Mouse (Mus musculus) left cerebral cortex, adult 2 months (tissue): Measurements from ENCODE around the gene Txndc9. TPM values are rescaled to one million over a fixed set of nuclear protein-coding genes. Genes with fewer than 3 reads are reported as not detected.
"Not testable (repeated sequence)": the region's sequence is repeated elsewhere in the genome, so short reads cannot be mapped to it uniquely, and the experiment has no call there.

Experiments used
- DNase-seq, 2 experiments: peaks; one replicate each; pipeline ENCODE4 v3.0.0; 2021 to 2022; ENCODE audit warnings: low spot score in 2 of 2, mixed read lengths in 1 of 2; ENCODE audit errors: extremely low spot score in 1 of 2
- H3K27ac ChIP-seq: fragments of 200-600 bp; 2 replicates; pipeline ENCODE4 v1.8.1; 2022
- H3K4me3 ChIP-seq: fragments of 200-600 bp; 2 replicates; pipeline ENCODE4 v1.8.1; 2022
- CTCF ChIP-seq: fragments of 200-600 bp; IDR thresholded peaks from 2 replicates; pipeline ENCODE4 v1.8.1; 2022; ENCODE audit warnings: antibody characterized with exemption, mild to moderate bottlenecking, moderate library complexity
- intact Hi-C: fragments of 180-260 bp; cut with DNase I; formaldehyde crosslinking; loops from one replicate; pipeline ENCODE4 v1.15.1; 2025
- total RNA-seq, 2 experiments: library from RNA; stranded (reverse); gene quantifications; 2 replicates each; pipeline ENCODE4 v1.2.3; 2021

The Txndc9 gene
- total RNA-seq, 2 experiments from 2014 or later: 52.7 to 65.9 TPM

DNA sequence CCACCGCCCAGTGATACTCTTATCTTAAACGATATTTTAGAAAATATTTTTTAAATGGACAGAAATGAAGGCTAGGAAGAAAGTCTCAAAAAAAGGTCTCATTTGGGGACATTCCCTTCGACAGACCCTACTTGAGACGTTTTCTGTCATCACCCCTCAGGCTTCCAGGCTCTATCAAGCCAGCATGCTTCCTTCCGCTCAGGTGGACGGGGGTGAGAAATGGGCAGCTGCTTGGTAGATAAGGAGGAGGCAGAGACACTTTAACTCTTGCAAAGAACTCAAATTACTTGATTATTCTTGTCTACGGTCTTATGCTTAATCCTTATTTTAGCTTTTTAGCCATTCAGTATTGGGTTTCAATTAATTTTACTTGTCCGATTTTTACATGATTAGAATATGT is 3.2 kb upstream of the Txndc9 start:
- Histone ChIP-seq H3K4me3 (no peak overlapping the region), H3K27ac (no peak overlapping the region)
- intact Hi-C loops: no loop called here
- no peak for DNase-seq
- no peak for TF ChIP-seq CTCF

DNA sequence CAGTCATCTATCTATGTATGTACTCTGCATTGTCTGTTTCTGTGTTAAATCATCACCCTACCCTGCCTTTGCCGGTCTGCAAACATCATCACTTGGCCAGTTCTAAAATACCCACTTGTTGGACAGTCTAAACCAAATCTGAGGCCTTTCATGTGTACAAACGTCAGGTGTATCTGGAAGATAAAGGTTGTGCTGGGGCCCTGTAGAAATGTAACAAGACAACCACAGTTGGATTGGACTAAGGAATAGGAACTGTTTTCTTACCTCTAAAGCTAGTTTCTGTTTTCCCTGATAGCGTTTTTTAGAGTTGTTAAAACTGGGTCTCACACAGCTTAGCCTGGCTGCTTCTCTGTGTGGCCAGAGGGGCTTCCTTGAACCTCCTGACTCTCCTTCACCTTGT is 1.9 kb upstream of the Txndc9 start:
- DNase-seq: no peak

DNA sequence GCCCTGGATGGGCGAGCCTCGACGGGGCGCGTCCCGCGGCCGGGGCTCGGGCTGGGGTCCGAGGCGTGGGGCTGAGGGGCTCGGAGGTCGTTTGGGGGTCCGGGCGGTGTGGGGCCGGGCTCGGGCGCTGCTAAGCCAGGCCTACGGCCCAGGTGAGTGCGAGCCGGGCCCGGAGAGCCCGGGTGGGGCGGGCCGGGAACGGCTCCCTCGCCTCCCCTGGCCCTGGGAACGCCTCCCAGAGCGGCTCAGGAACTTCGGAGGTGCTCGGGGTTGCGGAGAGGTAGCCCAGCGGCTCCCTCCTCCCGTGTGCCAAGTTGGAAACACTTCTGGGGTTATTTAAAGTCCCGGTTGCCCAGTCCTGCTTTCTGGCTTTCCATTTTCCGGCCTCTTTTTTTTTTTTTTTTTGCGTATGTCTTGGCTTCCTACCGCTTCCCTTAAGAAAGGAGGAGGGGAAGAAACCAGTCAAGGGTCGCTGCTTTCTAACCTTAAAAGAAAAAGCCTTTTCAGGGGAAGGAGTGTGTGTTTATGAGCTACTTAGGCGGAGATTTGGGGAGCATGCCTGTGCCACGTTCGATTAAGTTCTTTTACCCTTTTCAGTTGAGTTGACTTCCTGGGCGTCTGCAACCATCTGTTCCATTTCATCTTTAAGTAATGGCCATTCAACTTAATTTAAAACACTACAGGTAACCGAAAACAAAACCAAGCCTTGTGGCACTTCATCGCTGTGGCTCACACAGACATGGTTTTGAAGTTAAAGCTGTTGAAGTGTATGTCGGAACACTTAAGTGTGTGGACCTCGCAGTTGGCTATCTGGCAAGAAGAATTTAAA is 892 bp upstream of the Txndc9 start:
- no peak for DNase-seq
- no peak for TF ChIP-seq CTCF
- Histone ChIP-seq H3K4me3 (peak overlapping the region; percentile 67), H3K27ac (peak overlapping the region; percentile 99)
- intact Hi-C loops: loop anchor here (1.0 to 10.0 kb wide), 2 partner anchors 131 to 564 kb away; partner anchors contain the start of genes Coa5, Rev1 and Unc50

More for the DNA sequence above, 1.9 kb upstream of the Txndc9 start:
- TF ChIP-seq CTCF: no peak
- H3K27ac ChIP-seq: no peak overlapping the region
- no peak overlapping the region for H3K4me3 ChIP-seq
- intact Hi-C loops: loop anchor here (10.0 kb wide), 1 partner anchor 565 kb away; the partner anchor contains the start of genes Coa5 and Unc50

DNA sequence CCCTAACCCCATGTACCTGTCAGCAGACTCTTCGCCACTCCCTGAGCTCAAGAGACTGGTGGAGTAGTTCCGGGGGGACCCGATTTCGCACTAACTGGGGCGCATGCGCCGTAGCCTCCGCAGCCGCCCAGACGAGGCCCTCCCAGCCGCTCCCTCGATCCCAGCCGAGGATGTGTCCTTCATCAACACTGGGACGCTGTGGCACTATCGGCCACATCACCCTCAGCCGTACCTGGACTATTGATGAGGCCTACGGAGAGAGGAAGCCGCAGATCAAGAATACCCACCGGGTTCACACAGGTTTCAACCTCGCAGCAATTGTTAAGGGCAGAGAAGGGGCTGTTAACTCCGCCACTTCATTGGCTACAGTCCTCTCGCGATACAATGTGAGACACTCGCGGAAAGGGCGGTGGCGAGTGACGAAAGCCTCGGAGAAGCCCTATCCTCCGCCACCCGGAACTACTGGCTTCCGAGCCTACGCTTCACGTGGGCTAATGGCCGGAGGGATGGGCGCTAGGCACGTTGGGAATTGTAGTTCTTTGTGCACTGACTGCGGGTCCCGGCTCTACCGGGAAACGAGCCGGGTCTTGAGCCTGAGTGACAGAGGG is 712 bp downstream of the Txndc9 start:
- TF ChIP-seq CTCF: no peak
- intact Hi-C loops: loop anchor here (1.0 to 10.0 kb wide), 2 partner anchors 107 to 562 kb away; partner anchors contain the start of genes Coa5, Mitd1, Mrpl30 and Unc50
- DNase-seq: peak; percentile 96 to 97
- Histone ChIP-seq H3K4me3 (peak overlapping the region; percentile 67), H3K27ac (peak overlapping the region; percentile 99)

DNA sequence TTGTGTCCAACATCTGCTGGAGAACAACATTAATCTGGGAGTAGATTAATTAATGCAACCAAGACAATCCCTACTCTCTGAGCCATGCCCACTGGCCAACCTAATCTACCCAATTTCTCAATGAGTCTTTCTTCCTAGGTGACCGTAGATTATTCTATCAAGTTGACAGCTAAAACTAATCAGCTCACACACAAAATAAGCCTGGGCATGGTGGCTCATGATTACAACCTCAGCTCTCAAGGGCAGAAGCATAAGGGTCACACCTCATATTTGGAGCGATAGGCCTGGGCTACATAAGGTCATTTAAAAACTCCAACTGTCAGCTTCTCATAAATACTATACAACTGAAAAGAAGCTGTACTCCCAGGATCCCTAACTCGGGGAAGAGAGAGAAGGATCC is 1.5 kb downstream of the Txndc9 start:
- peak overlapping the region; percentile 67 for H3K4me3 ChIP-seq
- intact Hi-C loops: loop anchor here (10.0 kb wide), 1 partner anchor 561 kb away; the partner anchor contains the start of genes Coa5 and Unc50
- TF ChIP-seq CTCF: no peak

DNA sequence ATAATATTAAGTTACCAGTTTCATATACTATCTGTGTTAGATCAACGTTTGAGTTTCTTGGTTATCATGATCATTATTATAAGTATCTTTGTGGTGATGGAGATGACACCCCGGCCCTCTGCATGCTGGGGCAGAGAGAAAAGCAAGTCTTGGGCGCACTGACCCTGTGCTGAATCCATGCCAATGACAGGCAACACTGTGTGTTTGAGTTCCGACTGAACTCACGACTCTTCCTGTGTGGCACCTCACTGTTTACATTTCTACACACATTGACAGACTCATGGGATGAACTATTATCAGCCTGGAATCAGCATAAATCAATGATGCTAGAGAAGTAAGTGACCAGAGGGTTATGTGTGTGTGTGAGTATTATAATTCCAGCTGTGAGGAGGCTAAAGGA is 9.8 kb downstream of the Txndc9 start:
- Histone ChIP-seq H3K4me3 (no peak overlapping the region), H3K27ac (no peak overlapping the region)
- intact Hi-C loops: no loop called here
- no peak for DNase-seq
- no peak for TF ChIP-seq CTCF

More for the DNA sequence above, 1.5 kb downstream of the Txndc9 start:
- no peak for DNase-seq
- H3K27ac ChIP-seq: peak overlapping the region; percentile 99

DNA sequence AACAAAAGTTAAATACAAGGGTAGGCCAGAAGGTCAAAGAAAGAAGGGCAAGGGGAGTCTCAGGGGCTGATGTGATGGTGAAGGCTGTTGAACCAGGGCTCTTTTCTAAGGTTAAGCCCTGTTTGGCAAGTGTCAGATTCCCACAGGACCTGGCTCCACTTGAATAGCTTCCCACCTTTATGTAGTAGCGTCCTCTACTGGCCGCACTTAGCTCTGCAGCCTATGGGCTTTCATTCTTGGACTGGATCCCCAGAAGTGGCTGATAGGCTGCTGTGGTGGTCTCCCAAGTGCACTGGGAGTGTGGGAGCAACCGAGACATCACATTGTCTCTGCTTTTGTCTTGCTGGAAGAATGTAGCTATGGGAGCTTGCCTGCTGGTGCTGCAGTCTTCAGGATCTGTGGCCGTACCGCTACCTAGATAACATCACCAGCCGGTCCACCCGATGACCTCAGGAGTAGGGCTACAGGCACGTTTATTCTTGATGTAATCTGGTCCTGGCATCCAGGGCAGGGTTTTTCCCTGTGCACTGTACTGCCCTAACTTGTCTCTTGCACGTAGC is 11.8 kb downstream of the Txndc9 start:
- Histone ChIP-seq H3K4me3 (no peak overlapping the region), H3K27ac (no peak overlapping the region)
- intact Hi-C loops: loop anchor here (1.0 kb wide), 1 partner anchor 83 kb away; no protein-coding TSS in a partner anchor
- DNase-seq: peak; percentile 24 to 30
- peak; percentile 83 for TF ChIP-seq CTCF

DNA sequence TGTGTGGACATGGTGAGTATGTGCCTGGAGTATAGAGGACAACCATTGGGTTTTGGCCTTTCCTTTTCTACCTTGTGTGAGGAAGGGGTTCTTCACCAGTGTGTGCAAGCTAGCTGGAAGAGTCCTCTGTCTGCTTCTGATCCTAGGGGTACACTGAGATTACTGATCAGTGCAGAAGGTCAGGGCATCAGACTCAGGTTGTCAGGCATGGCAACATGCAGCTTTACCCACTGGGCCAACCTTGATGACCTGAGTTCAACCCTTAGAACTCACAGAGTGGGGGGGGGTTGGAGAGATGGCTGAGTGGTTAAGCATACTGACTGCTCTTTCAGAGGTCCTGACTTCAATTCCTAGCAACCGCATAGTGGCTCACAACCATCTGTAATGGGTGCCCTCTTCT is 13.4 kb downstream of the Txndc9 start:
- intact Hi-C loops: no loop called here
- no peak overlapping the region for H3K4me3 ChIP-seq
- no peak for TF ChIP-seq CTCF
- no peak for DNase-seq
- no peak overlapping the region for H3K27ac ChIP-seq

DNA sequence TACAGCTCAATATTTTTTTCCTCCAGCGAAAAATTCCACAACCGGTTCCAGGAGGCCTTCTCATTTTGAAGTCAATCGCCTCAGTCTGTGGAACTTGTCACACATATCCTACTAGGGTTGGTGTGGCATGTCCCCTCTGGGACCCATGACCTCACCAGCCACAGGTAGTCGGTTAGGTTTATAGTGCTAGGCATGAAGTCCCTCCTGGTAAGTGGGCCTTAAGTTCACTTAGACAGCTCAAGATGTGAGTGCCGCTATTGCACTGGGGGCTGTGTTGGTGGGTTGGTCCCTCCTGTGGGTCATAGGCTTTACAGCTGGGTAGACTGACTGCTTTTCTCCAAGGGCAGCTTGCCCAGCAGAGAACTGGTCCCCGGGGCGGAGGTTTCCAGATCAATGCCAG is 20.4 kb downstream of the Txndc9 start:
- Histone ChIP-seq H3K4me3 (no peak overlapping the region), H3K27ac (no peak overlapping the region)
- DNase-seq: no peak
- intact Hi-C loops: no loop called here
- TF ChIP-seq CTCF: no peak

DNA sequence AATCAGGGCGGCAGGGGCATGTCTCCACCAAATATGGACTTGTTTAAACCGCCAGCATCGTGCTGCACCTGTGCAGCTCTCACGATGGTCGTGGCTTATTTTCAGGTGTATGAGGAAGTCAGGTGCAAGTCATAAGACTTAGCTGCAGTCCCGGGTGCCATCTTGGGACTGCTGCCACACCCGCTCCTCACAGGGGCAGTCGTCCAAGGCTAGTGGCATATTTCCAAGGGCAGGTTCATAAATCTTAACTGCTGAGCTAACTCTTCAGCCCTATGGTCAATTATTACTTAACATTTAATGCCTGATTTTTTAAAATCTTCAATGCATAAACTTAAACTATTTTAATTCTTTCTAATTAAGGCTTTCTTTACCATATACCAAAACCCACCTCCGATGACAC is 21.0 kb downstream of the Txndc9 start:
- intact Hi-C loops, H3K27ac ChIP-seq, DNase-seq: not testable (repeated sequence)

DNA sequence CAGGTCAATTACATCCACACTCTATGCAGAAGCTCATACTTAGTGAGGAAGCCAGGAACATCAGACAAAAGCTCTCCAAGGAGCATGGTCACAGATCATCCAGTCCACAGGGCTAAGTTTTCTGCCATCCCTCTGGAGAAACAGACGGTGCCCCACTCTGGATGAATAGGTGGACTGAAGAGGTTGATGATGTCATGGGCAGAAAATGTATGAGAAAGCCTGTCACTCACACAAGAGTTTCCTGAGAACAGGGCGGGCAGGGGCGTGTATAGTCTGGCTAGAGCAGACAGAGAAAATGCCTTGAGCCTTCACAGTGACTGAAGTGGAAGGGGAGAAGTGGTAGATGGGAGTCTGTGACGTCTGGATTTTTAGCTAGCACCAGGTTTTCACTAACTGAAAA is 26.2 kb downstream of the Txndc9 start:
- no peak for TF ChIP-seq CTCF
- no peak overlapping the region for H3K4me3 ChIP-seq
- intact Hi-C loops: no loop called here
- DNase-seq: no peak
- H3K27ac ChIP-seq: no peak overlapping the region

More for the DNA sequence above, 21.0 kb downstream of the Txndc9 start:
- not testable (repeated sequence) for H3K4me3 ChIP-seq

DNA sequence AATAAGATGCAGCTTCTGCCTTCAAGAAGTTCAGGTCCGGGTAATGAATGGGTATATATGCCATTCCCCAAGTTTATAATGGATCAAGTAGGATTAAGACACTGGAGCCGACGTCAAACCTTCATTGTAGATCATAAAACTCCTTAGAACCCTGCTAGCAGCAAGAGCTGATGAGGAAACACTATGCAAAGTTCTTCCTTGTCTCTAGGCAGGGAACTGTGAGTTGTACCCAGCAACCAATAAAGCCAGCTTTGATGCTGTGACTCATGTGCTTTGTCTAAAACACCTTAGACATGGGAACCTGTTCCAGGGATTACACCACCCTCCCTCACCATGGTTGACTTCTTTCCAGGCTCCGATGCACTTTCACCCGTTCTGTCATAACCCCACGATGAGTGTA is 28.9 kb downstream of the Txndc9 start:
- no peak for DNase-seq
- no peak overlapping the region for H3K4me3 ChIP-seq
- H3K27ac ChIP-seq: no peak overlapping the region
- TF ChIP-seq CTCF: no peak
- intact Hi-C loops: loop anchor here (5.0 kb wide), 1 partner anchor 46 kb away; no protein-coding TSS in a partner anchor
